Mouse (Mus musculus) adrenal gland, postnatal 10 days (tissue): Measurements from ENCODE around the gene Dusp23. TPM values are rescaled to one million over a fixed set of nuclear protein-coding genes. Genes with fewer than 3 reads are reported as not detected.

ENCODE experiments used
- total RNA-seq, 2 experiments: library from RNA; stranded (reverse); gene quantifications; 2 replicates each; pipeline ENCODE4 v1.2.3; 2021

The Dusp23 gene
- total RNA-seq, 2 experiments from 2014 or later: 11.2 to 13.2 TPM

Other genes with a start within 250 kb of the Dusp23 start
- gene Slamf9, start 157.6 kb downstream of the Dusp23 start, total RNA-seq: 1 to 10 TPM in 1 of 2 experiments, under 1 TPM in 1; 0.97 to 1.3 TPM
- 1 to 10 TPM; 2.5 to 4.8 TPM for gene Igsf9, start 151.2 kb downstream of the Dusp23 start, total RNA-seq
- 100 to 1,000 TPM; 120 to 138 TPM for gene Tagln2, start 132.9 kb downstream of the Dusp23 start, total RNA-seq
- 1 to 10 TPM in 1 of 2 experiments, under 1 TPM in 1; 0.96 to 2.6 TPM for gene Cfap45, start 112.2 kb downstream of the Dusp23 start, total RNA-seq
- under 1 TPM; 0.24 to 0.30 TPM for gene Vsig8, start 77.0 kb downstream of the Dusp23 start, total RNA-seq
- gene Slamf8, start 42.4 kb downstream of the Dusp23 start, total RNA-seq: under 1 TPM in 1 of 2 experiments, not detected in 1; 0.58 TPM
- gene Fcrl6, start 30.4 kb downstream of the Dusp23 start, total RNA-seq: not detected
- gene Crp, start 65.1 kb upstream of the Dusp23 start, total RNA-seq: 10 to 100 TPM; 15.1 to 39.1 TPM